Mouse (Mus musculus): ENCODE measurements around the gene Cd44.

DNA sequence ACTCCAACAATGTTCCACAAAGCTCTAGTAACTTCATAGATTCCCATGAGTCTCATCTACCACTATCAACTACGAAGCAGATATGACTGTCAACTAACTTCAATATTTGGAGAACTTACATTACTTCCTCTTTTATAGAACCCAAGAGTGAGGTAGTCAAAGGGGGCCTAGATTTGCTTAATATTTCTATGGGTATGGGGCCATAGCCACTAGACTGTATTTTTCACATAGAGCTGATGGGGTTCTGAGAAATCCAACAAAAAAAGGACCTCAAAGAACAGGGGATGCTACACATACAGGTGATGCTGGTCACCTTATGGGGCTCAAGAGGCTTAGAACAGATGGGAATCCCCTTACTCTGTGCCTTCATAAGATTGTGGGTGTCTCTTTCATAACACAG, 14.3 kb downstream of the Cd44 start:
- TF ChIP-seq POLR2AphosphoS2 (IDR thresholded peaks at IDR 0.05; ENCODE audit: low read depth, low read length) (no peak), CTCF (conservative IDR thresholded peaks at IDR 0.05 in 1 of 2, IDR thresholded peaks at IDR 0.05 in 1 of 2; ENCODE audit: low read depth in 2 of 2, low read length in 2 of 2) (no peak), EP300 (IDR thresholded peaks at IDR 0.05; ENCODE audit: low read length) (no peak), USF1 (IDR thresholded peaks at IDR 0.05; ENCODE audit: low read depth, low read length) (no peak), POLR2A (IDR thresholded peaks at IDR 0.05; ENCODE audit: low read depth, low read length) (no peak)

Measured in CH12.LX (cell line).